Mouse (Mus musculus): ENCODE measurements around the gene Rnf213. TPM values are rescaled to one million over a fixed set of nuclear protein-coding genes. Genes with fewer than 3 reads are reported as not detected.

Gene Rnf213
- polyA plus RNA-seq, 1 experiment from 2014 or later, result 2.1 TPM

DNA sequence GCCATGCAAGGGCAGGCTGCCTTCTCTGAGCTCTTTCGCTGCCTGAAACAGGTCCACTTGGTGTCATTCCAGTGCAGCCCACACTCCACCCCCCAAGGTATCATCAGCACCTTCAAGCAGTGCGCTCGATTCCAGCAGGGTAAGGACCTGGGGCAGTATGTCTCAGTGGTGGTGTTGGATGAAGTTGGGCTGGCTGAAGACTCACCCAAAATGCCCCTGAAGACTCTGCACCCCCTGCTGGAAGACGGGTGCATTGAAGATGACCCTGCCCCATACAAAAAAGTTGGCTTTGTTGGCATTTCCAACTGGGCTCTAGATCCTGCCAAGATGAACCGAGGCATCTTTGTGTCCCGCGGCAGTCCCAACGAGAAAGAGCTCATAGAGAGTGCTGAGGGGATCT, 49.3 kb downstream of the Rnf213 start:
- Histone ChIP-seq H3K27ac (ENCODE audit: low read depth, low read length) (no peak overlapping the region), H3K9ac (ENCODE audit: low read depth, low read length) (no peak overlapping the region), H3K36me3 (ENCODE audit: control insufficient read depth, insufficient read depth, low read length) (no peaks in the 10 kb centered on the region), H3K9me3 (ENCODE audit: control insufficient read depth, low read length) (no peaks in the 10 kb centered on the region), H3K27me3 (ENCODE audit: control insufficient read depth, insufficient read depth, low read length) (no peaks in the 10 kb centered on the region), H3K4me1 (replicated peaks; ENCODE audit: control insufficient read depth, insufficient read depth, low read length) (no peaks in the 10 kb centered on the region), H3K4me2 (replicated peaks; ENCODE audit: low read depth, low read length) (no peak overlapping the region), H3K4me3 (ENCODE audit: low read depth, low read length) (no peak overlapping the region)
- ATAC-seq (ENCODE audit: low FRiP score) (no peak), DNase-seq (ENCODE audit: low spot score) (no peak)
- WGBS, result 95% methylated on average over 8 of the region's 8 CpGs

DNA sequence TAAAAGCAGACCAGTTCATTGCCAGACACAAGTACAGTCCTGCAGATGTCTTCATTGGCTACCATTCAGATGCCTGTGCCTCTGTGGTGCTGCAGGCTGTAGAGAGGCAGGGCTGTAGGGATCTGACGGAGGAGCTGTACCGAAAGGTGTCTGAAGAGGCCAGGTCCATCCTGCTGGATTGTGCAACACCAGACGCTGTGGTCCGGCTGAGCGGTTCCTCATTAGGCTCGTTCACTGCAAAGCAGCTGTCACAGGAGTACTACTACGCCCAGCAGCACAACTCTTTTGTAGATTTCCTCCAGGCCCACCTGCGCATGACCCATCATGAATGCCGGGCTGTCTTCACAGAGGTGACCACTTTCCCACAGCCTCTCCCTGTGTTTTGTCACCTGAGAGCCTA, 50.5 kb downstream of the Rnf213 start:
- WGBS, result 93% methylated on average over 9 of the region's 9 CpGs
- no peak for ATAC-seq (ENCODE audit: low FRiP score)
- DNase-seq (ENCODE audit: low spot score), result no peak

GRCm38 (mm10) chr11:119456097-119456496, 63.2 kb downstream of the Rnf213 start:
- DNase-seq (ENCODE audit: low spot score) (no peak), ATAC-seq (ENCODE audit: low FRiP score) (no peak)
- WGBS, result 86% methylated on average over 4 of the region's 4 CpGs
- H3K4me1 ChIP-seq (replicated peaks; ENCODE audit: control insufficient read depth, insufficient read depth, low read length), result no peaks in the 10 kb centered on the region
- H3K4me3 ChIP-seq (ENCODE audit: low read depth, low read length), result no peak overlapping the region
- H3K9me3 ChIP-seq (ENCODE audit: control insufficient read depth, low read length), result no peaks in the 10 kb centered on the region
- no peak overlapping the region for H3K27ac ChIP-seq (ENCODE audit: low read depth, low read length)
- H3K27me3 ChIP-seq (ENCODE audit: control insufficient read depth, insufficient read depth, low read length), result no peaks in the 10 kb centered on the region
- no peak overlapping the region for H3K9ac ChIP-seq (ENCODE audit: low read depth, low read length)
- H3K4me2 ChIP-seq (replicated peaks; ENCODE audit: low read depth, low read length), result no peak overlapping the region
- no peaks in the 10 kb centered on the region for H3K36me3 ChIP-seq (ENCODE audit: control insufficient read depth, insufficient read depth, low read length)

More for the DNA sequence above, 50.5 kb downstream of the Rnf213 start:
- Histone ChIP-seq H3K9ac (ENCODE audit: low read depth, low read length) (no peak overlapping the region), H3K4me3 (ENCODE audit: low read depth, low read length) (no peak overlapping the region), H3K27me3 (ENCODE audit: control insufficient read depth, insufficient read depth, low read length) (no peaks in the 10 kb centered on the region), H3K36me3 (ENCODE audit: control insufficient read depth, insufficient read depth, low read length) (no peaks in the 10 kb centered on the region), H3K9me3 (ENCODE audit: control insufficient read depth, low read length) (no peaks in the 10 kb centered on the region), H3K4me1 (replicated peaks; ENCODE audit: control insufficient read depth, insufficient read depth, low read length) (no peaks in the 10 kb centered on the region), H3K27ac (ENCODE audit: low read depth, low read length) (no peak overlapping the region), H3K4me2 (replicated peaks; ENCODE audit: low read depth, low read length) (no peak overlapping the region)

DNA sequence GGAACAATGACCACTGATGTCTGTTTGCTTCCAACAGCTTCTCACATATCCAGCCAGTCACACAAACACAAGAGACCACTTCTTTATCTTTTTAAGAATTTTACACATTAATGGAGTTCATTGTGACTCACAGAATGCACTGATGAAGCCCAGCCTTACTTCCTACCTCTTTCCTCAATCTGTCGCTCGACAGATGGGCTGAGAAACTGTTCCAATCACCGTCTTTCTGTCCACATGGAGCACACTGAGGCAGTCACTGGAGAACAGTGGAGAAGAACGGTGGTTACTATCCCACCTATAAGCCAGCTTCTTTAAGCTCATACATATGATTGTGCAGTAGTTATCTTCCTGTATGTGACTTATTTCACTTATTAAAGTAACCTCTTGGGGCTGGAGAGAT, 85.0 kb downstream of the Rnf213 start:
- WGBS, result 96% methylated on average over 4 of the region's 4 CpGs
- Histone ChIP-seq H3K9me3 (ENCODE audit: control insufficient read depth, low read length) (no peaks in the 10 kb centered on the region), H3K4me1 (replicated peaks; ENCODE audit: control insufficient read depth, insufficient read depth, low read length) (no peaks in the 10 kb centered on the region), H3K9ac (ENCODE audit: low read depth, low read length) (no peak overlapping the region), H3K36me3 (ENCODE audit: control insufficient read depth, insufficient read depth, low read length) (no peaks in the 10 kb centered on the region), H3K4me3 (ENCODE audit: low read depth, low read length) (no peak overlapping the region), H3K27ac (ENCODE audit: low read depth, low read length) (no peak overlapping the region), H3K27me3 (ENCODE audit: control insufficient read depth, insufficient read depth, low read length) (no peaks in the 10 kb centered on the region), H3K4me2 (replicated peaks; ENCODE audit: low read depth, low read length) (no peak overlapping the region)
- ATAC-seq (ENCODE audit: low FRiP score) (no peak), DNase-seq (ENCODE audit: low spot score) (no peak)

DNA sequence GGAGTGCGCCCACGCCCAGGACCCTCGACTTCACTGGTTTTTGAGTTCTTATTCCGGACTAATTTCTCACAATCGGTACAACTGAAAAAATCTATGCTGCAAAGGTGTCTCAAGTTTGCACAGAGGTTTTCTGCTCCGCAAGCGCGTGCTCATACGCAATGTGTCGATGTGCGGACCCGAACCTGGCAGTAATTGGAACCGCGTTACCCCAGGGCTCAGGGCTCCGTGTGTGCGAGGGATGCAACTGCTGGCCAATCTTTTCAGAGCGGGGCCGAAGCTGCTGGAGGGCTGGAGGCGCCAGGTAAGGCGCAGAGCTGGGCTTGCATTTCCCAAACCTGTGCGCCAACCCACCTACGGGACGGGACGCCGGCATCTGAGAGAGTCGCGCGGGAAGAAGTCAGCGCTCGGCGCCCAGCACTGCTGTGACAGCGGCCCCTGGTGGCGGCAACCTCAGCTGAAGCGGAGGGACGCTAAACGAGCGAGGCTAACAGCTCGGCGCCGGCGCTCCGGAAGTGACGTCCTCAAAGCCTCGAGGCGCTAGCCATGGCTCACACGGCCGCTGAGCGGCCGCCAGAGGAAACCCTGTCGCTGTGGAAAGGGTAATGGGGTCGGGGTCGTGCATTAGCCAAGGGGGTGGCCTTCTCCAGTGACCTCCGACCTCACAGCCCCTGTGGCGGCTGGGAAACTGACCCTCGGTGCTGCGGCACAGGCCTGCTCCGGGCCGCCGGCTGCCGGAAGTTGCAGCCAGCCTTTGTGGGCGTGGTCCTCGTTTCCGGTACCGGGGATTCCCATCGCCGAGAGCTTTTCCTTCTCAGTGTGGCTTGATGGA, 98.2 kb downstream of the Rnf213 start, which contains the start of gene Endov:
Gene Endov, plus strand, starts transcription at position 487 of the 829 bp plus-strand sequence.
- peak within 1 kb of the TSS; percentile 93 for H3K4me2 ChIP-seq (replicated peaks; ENCODE audit: low read depth, low read length)
- no peaks in the 10 kb centered on the region for H3K27me3 ChIP-seq (ENCODE audit: control insufficient read depth, insufficient read depth, low read length)
- H3K36me3 ChIP-seq (ENCODE audit: control insufficient read depth, insufficient read depth, low read length), result no peaks in the 10 kb centered on the region
- ATAC-seq (ENCODE audit: low FRiP score) (peak; percentile 97), DNase-seq (ENCODE audit: low spot score) (peak; percentile 100)
- H3K4me1 ChIP-seq (replicated peaks; ENCODE audit: control insufficient read depth, insufficient read depth, low read length), result peaks cover 5% of the 10 kb centered on the region; the same call in 1 of the 2 replicates
- peak within 1 kb of the TSS; percentile 91 for H3K27ac ChIP-seq (ENCODE audit: low read depth, low read length)
- H3K4me3 ChIP-seq (ENCODE audit: low read depth, low read length), result peak within 1 kb of the TSS; percentile 81
- no peaks in the 10 kb centered on the region for H3K9me3 ChIP-seq (ENCODE audit: control insufficient read depth, low read length)
- peak within 1 kb of the TSS; percentile 94 for H3K9ac ChIP-seq (ENCODE audit: low read depth, low read length)
- WGBS, result 1% methylated on average over 66 of the region's 66 CpGs

GRCm38 (mm10) chr11:119491690-119492087, 98.8 kb downstream of the Rnf213 start:
- no peak for DNase-seq (ENCODE audit: low spot score)
- no peaks in the 10 kb centered on the region for H3K27me3 ChIP-seq (ENCODE audit: control insufficient read depth, insufficient read depth, low read length)
- H3K4me2 ChIP-seq (replicated peaks; ENCODE audit: low read depth, low read length), result peak overlapping the region; percentile 93
- peak overlapping the region; percentile 94 for H3K9ac ChIP-seq (ENCODE audit: low read depth, low read length)
- peak overlapping the region; percentile 91 for H3K27ac ChIP-seq (ENCODE audit: low read depth, low read length)
- H3K36me3 ChIP-seq (ENCODE audit: control insufficient read depth, insufficient read depth, low read length), result no peaks in the 10 kb centered on the region
- 7% methylated on average over 23 of the region's 27 CpGs for WGBS
- H3K4me1 ChIP-seq (replicated peaks; ENCODE audit: control insufficient read depth, insufficient read depth, low read length), result peaks cover 5% of the 10 kb centered on the region; the same call in 1 of the 2 replicates
- H3K4me3 ChIP-seq (ENCODE audit: low read depth, low read length), result peak overlapping the region; percentile 81
- ATAC-seq (ENCODE audit: low FRiP score), result no peak
- no peaks in the 10 kb centered on the region for H3K9me3 ChIP-seq (ENCODE audit: control insufficient read depth, low read length)

GRCm38 (mm10) chr11:119492830-119493229, 99.9 kb downstream of the Rnf213 start:
- DNase-seq (ENCODE audit: low spot score) (no peak), ATAC-seq (ENCODE audit: low FRiP score) (no peak)
- H3K4me1 ChIP-seq (replicated peaks; ENCODE audit: control insufficient read depth, insufficient read depth, low read length), result peaks cover 5% of the 10 kb centered on the region; the same call in 1 of the 2 replicates
- H3K27me3 ChIP-seq (ENCODE audit: control insufficient read depth, insufficient read depth, low read length), result no peaks in the 10 kb centered on the region
- WGBS, result 98% methylated on average over 6 of the region's 6 CpGs
- no peaks in the 10 kb centered on the region for H3K36me3 ChIP-seq (ENCODE audit: control insufficient read depth, insufficient read depth, low read length)
- no peaks in the 10 kb centered on the region for H3K9me3 ChIP-seq (ENCODE audit: control insufficient read depth, low read length)
- peak overlapping the region; percentile 93 for H3K4me2 ChIP-seq (replicated peaks; ENCODE audit: low read depth, low read length)
- peak overlapping the region; percentile 81; the same call in 1 of the 2 replicates for H3K4me3 ChIP-seq (ENCODE audit: low read depth, low read length)
- H3K9ac ChIP-seq (ENCODE audit: low read depth, low read length), result no peak overlapping the region; the same call in 1 of the 2 replicates
- H3K27ac ChIP-seq (ENCODE audit: low read depth, low read length), result no peak overlapping the region

DNA sequence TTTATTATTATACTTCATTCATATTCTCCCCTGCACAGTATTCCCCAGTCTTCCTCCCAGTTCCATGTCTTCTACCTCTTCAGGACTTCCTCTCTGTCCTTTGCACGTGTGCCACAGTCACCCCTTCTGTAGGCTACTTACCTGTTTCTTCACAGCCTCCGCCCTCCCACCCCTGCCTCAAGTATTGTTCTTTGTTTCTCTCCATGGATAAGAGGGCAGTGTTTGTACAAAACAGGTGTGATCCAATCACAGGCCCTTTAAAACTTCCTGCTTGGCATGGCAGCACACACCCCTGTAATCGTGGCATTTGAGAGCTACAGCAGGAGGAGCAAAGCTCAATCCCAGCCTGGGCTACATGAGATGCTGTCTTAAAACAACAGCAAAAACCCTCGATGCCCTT, 100.6 kb downstream of the Rnf213 start:
- H3K27me3 ChIP-seq (ENCODE audit: control insufficient read depth, insufficient read depth, low read length), result no peaks in the 10 kb centered on the region
- 83% methylated on average over 4 of the region's 4 CpGs for WGBS
- H3K36me3 ChIP-seq (ENCODE audit: control insufficient read depth, insufficient read depth, low read length), result no peaks in the 10 kb centered on the region
- no peak overlapping the region for H3K27ac ChIP-seq (ENCODE audit: low read depth, low read length)
- no peak overlapping the region for H3K4me3 ChIP-seq (ENCODE audit: low read depth, low read length)
- peaks cover 5% of the 10 kb centered on the region; the same call in 1 of the 2 replicates for H3K4me1 ChIP-seq (replicated peaks; ENCODE audit: control insufficient read depth, insufficient read depth, low read length)
- H3K9ac ChIP-seq (ENCODE audit: low read depth, low read length), result no peak overlapping the region
- H3K9me3 ChIP-seq (ENCODE audit: control insufficient read depth, low read length), result no peaks in the 10 kb centered on the region
- no peak for ATAC-seq (ENCODE audit: low FRiP score)
- DNase-seq (ENCODE audit: low spot score), result no peak
- H3K4me2 ChIP-seq (replicated peaks; ENCODE audit: low read depth, low read length), result no peak overlapping the region

DNA sequence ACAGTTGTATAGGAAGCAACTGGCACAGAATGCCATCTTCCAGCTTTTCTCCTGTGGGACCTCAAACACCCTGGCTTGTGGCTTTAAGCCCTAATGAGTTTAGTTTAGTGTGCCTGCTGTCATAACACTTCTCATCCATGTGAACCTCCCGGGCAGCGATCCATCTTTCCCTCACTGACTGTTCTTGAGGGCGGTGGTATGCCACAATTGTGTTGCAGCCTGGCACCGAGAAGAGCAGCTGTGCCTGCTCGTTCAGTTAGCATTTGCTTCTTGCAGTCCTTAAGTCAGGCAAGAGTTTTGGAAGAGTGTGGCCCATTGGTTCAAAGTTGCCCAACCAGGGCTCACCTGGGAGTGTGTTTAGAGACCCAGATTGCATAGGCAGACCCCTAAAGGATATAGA, 103.2 kb downstream of the Rnf213 start:
- Histone ChIP-seq H3K4me1 (replicated peaks; ENCODE audit: control insufficient read depth, insufficient read depth, low read length) (peaks cover 5% of the 10 kb centered on the region; the same call in 1 of the 2 replicates), H3K9ac (ENCODE audit: low read depth, low read length) (no peak overlapping the region), H3K27ac (ENCODE audit: low read depth, low read length) (no peak overlapping the region), H3K27me3 (ENCODE audit: control insufficient read depth, insufficient read depth, low read length) (no peaks in the 10 kb centered on the region), H3K4me2 (replicated peaks; ENCODE audit: low read depth, low read length) (no peak overlapping the region), H3K4me3 (ENCODE audit: low read depth, low read length) (no peak overlapping the region), H3K36me3 (ENCODE audit: control insufficient read depth, insufficient read depth, low read length) (no peaks in the 10 kb centered on the region), H3K9me3 (ENCODE audit: control insufficient read depth, low read length) (no peaks in the 10 kb centered on the region)
- 95% methylated on average over 5 of the region's 5 CpGs for WGBS
- ATAC-seq (ENCODE audit: low FRiP score) (no peak), DNase-seq (ENCODE audit: low spot score) (no peak)

All from hindbrain, embryonic 11.5 days (tissue).